Mouse (Mus musculus): ENCODE measurements around the gene Tmprss11f. TPM values are rescaled to one million over a fixed set of nuclear protein-coding genes. Genes with fewer than 3 reads are reported as not detected.
"Not testable (repeated sequence)": the region's sequence is repeated elsewhere in the genome, so short reads cannot be mapped to it uniquely, and the experiment has no call there.

Gene Tmprss11f
- polyA plus RNA-seq (2015; fragmentation: Nextera tagmentation; extraction: Ambion mirVana), result not detected in 2 replicates

DNA sequence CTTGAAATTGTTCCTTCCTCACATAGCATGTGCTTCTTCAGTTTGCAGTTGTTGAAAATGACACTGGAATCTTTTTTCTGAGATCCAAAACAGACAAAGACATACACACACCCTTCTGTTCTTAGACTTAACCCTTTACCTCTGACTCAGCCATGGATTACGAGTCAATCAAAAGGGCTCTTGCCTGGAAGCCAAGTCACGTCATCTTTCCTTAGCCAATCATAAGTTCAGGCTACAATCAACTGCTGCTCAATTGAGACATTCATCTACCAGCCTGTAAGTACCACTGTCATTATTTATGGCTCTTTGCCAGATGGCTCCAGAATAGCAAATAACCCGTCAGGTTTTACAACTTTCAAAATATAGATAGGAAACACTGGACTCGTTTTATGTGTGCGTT, at the start of gene Tmprss11f:
Tmprss11f (minus strand) TSS at position 101 of the 400 bp plus-strand sequence.
- no peaks in the 10 kb centered on the region for H3K36me3 ChIP-seq
- H3K9me3 ChIP-seq, result no peaks in the 10 kb centered on the region
- 84% methylated on average over 5 of the region's 5 CpGs for WGBS
- H3K27me3 ChIP-seq, result no peaks in the 10 kb centered on the region
- H3K4me3 ChIP-seq, result no peak within 1 kb of the TSS
- no peak within 1 kb of the TSS for H3K9ac ChIP-seq
- H3K4me1 ChIP-seq (replicated peaks), result no peaks in the 10 kb centered on the region
- H3K27ac ChIP-seq, result no peak within 1 kb of the TSS
- no peak for ATAC-seq (ENCODE audit: low FRiP score)
- H3K4me2 ChIP-seq, result no peak within 1 kb of the TSS

DNA sequence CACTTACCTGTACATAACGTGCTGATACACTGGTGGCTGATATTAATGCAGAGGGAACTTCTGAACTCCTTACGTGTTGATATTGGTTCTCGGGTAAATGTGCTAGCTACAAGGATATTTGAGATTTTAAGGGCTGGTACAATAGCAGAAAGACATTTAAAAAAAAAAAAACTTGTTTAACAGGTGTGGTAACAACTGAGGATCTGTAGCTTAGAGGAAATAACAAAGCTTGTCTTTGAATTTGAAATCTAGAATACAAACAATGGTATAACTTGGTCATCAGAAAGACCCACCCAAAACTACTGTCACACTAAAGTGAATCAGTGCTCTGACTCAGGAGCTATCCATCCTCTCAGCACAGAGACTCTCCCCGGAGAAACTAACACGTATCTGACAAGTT, 44.0 kb upstream of the Tmprss11f start, which contains the start of gene Tmprss11b:
Tmprss11b (minus strand) TSS at position 101 of the 400 bp plus-strand sequence.
- Histone ChIP-seq H3K27ac (no peak within 1 kb of the TSS), H3K36me3 (no peaks in the 10 kb centered on the region), H3K4me1 (replicated peaks) (no peaks in the 10 kb centered on the region), H3K9ac (no peak within 1 kb of the TSS), H3K4me3 (no peak within 1 kb of the TSS), H3K27me3 (no peaks in the 10 kb centered on the region), H3K4me2 (no peak within 1 kb of the TSS), H3K9me3 (no peaks in the 10 kb centered on the region)
- no peak for ATAC-seq (ENCODE audit: low FRiP score)
- WGBS, result 85% methylated on average over 5 of the region's 5 CpGs

DNA sequence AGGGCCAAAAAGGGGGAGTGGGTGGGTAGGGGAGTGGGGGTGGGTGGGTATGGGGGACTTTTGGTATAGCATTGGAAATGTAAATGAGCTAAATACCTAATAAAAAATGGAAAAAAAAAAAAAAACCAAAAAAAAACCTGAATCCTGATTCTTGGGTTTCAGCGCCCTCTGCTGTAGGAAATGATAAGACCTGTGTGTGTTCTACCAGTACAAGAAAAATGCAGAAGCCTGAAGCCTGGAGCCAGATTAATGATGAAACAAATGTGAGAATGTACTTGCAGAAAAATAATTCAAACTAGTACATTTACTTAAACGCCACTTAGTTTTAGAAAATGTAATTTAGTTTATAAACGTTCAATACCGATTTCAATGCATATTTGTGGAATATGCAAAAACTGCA, 17.0 kb upstream of the Tmprss11f start:
- H3K36me3 ChIP-seq; H3K9me3 ChIP-seq; H3K4me1 ChIP-seq (replicated peaks); H3K4me3 ChIP-seq; H3K27ac ChIP-seq; H3K27me3 ChIP-seq; H3K9ac ChIP-seq; H3K4me2 ChIP-seq; ATAC-seq (ENCODE audit: low FRiP score): not testable (repeated sequence)
- 30% methylated on average over 4 of the region's 4 CpGs for WGBS

DNA sequence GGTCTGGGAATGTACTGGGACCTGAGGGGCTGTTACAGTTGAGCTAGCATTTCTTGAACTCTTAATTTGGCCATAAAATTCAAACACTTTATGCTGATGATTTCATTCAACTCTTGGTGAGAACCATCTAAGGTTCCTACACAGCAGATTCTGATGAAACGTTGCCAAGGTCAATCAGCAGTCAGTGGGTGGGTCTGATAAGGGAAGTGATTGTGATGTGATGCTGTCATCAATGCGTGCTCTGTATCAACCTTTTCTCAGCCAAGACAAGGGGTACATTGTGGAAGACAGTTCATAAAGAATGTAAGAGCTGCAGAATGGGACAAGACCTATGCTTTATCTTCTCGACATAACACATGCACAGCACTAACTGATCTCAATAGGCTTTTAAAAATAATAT, 8.6 kb upstream of the Tmprss11f start:
- no peaks in the 10 kb centered on the region for H3K4me1 ChIP-seq (replicated peaks)
- ATAC-seq (ENCODE audit: low FRiP score), result no peak
- H3K27ac ChIP-seq, result no peak overlapping the region
- no peaks in the 10 kb centered on the region for H3K9me3 ChIP-seq
- H3K27me3 ChIP-seq, result no peaks in the 10 kb centered on the region
- H3K36me3 ChIP-seq, result no peaks in the 10 kb centered on the region
- H3K4me3 ChIP-seq, result no peak overlapping the region
- 73% methylated on average over 3 of the region's 3 CpGs for WGBS
- no peak overlapping the region for H3K4me2 ChIP-seq
- no peak overlapping the region for H3K9ac ChIP-seq

DNA sequence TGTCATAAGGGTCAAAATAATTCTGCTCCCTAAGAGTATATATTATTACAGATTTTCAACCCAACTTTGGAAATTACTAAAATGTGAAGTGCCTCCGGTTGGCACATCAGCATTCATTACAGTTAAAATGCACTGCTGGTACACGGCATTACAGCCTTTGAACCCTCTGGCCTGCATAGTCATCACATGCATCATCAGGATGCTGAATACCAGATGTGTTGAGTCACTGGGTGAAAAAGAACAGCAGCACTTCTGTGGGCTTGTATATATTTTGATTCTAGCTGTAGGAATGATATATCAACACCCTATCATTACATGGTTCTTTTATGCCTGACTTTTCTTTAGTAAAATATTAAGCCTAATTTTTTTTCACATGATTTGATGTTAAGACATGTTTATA, 1.5 kb downstream of the Tmprss11f start:
- Histone ChIP-seq H3K27ac (no peak overlapping the region), H3K4me2 (no peak overlapping the region), H3K9ac (no peak overlapping the region), H3K36me3 (no peaks in the 10 kb centered on the region), H3K4me1 (replicated peaks) (no peaks in the 10 kb centered on the region), H3K4me3 (no peak overlapping the region), H3K27me3 (no peaks in the 10 kb centered on the region), H3K9me3 (no peaks in the 10 kb centered on the region)
- ATAC-seq (ENCODE audit: low FRiP score), result no peak
- WGBS, result 83% methylated on average over 2 of the region's 2 CpGs

DNA sequence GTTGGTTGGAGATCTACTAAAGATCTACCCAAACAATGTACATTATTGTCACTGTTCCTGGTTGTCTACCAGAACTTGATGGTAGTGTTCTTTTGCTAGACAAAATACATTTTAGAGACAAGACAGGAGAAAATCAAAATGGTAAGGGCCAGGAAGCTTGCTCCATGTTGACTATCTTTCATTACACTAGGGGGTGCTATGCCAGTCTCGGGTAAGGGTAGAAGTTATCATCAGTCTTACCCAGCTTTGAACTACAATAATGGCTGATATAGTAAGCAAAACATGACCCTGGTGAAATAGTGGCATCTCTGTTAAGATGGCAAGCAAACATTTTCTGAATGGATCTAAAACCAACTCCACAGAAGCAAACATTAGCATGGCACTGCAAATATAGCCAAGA, 10.4 kb downstream of the Tmprss11f start:
- ATAC-seq (ENCODE audit: low FRiP score), result no peak
- H3K4me1 ChIP-seq (replicated peaks), result no peaks in the 10 kb centered on the region
- H3K9me3 ChIP-seq, result no peaks in the 10 kb centered on the region
- H3K36me3 ChIP-seq, result no peaks in the 10 kb centered on the region
- H3K27ac ChIP-seq, result no peak overlapping the region
- H3K27me3 ChIP-seq, result no peaks in the 10 kb centered on the region
- H3K4me3 ChIP-seq, result no peak overlapping the region
- 68% methylated on average over 1 of the region's 1 CpGs for WGBS
- no peak overlapping the region for H3K9ac ChIP-seq
- no peak overlapping the region for H3K4me2 ChIP-seq

DNA sequence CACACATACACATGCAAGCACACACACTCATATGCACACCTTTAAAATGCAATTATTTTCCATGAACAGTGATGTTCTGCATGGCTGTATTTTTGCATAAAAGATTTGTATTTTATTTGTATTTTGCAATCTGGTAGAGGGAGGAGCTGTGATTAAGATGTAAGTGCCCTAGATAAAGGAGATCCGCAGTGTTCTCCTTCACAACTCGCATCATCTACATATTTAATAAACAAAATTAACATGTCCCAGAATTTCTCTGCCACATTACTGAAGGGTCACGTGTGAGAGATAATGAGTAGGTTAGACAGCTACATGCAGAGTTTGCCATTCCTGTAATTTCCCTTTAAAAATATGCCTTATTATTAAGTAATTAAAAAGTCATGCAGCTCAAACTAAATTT, 46.3 kb downstream of the Tmprss11f start:
- Histone ChIP-seq H3K27me3 (no peaks in the 10 kb centered on the region), H3K4me2 (no peak overlapping the region), H3K36me3 (no peaks in the 10 kb centered on the region), H3K27ac (no peak overlapping the region), H3K9me3 (no peaks in the 10 kb centered on the region), H3K9ac (no peak overlapping the region), H3K4me1 (replicated peaks) (no peaks in the 10 kb centered on the region), H3K4me3 (no peak overlapping the region)
- WGBS, result 86% methylated on average over 3 of the region's 3 CpGs
- no peak for ATAC-seq (ENCODE audit: low FRiP score)

DNA sequence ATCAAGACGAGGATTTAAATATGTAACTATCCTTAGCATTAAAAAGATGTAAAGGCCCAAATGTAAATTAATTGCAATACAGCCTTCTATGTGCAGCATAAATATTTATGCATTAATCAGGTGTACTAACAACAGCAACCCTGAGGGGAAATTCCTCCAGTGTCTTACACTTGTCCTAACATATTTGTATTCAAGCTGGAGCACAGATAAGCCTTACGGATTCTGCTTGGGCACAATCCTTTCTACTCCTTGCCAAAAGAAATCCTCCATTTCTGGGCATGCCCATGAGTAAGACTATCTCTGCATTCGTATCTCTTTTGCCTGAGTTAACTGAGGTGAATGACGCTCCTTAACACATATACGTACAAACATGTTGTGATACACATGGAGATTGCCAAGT, 49.6 kb downstream of the Tmprss11f start:
- no peak overlapping the region for H3K9ac ChIP-seq
- H3K4me2 ChIP-seq, result no peak overlapping the region
- no peaks in the 10 kb centered on the region for H3K27me3 ChIP-seq
- H3K36me3 ChIP-seq, result no peaks in the 10 kb centered on the region
- 88% methylated on average over 5 of the region's 5 CpGs for WGBS
- ATAC-seq (ENCODE audit: low FRiP score), result no peak
- no peak overlapping the region for H3K27ac ChIP-seq
- H3K9me3 ChIP-seq, result no peaks in the 10 kb centered on the region
- no peaks in the 10 kb centered on the region for H3K4me1 ChIP-seq (replicated peaks)
- H3K4me3 ChIP-seq, result no peak overlapping the region

DNA sequence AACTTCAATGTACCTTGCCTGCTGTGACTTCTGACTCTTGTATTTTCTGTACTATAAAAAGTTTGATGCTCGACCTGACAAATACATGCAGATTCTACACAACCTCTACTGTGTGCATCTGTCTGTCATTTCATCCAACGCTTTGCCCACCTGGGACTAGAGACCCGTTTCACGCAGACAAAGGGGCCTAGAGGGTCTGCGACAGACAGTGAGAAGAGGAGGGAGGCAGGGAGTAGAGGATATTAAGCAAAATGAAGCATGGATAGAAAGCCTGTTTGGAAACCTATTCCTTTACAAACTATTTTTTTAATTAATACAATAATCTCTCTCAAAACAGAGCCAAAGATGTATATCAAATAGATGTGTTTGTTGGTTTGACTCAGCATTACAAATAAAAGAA, 50.2 kb downstream of the Tmprss11f start:
- Histone ChIP-seq H3K9me3 (no peaks in the 10 kb centered on the region), H3K4me1 (replicated peaks) (no peaks in the 10 kb centered on the region), H3K27me3 (no peaks in the 10 kb centered on the region), H3K36me3 (no peaks in the 10 kb centered on the region), H3K4me2 (no peak overlapping the region), H3K27ac (no peak overlapping the region), H3K4me3 (no peak overlapping the region), H3K9ac (no peak overlapping the region)
- 66% methylated on average over 5 of the region's 5 CpGs for WGBS
- no peak for ATAC-seq (ENCODE audit: low FRiP score)

DNA sequence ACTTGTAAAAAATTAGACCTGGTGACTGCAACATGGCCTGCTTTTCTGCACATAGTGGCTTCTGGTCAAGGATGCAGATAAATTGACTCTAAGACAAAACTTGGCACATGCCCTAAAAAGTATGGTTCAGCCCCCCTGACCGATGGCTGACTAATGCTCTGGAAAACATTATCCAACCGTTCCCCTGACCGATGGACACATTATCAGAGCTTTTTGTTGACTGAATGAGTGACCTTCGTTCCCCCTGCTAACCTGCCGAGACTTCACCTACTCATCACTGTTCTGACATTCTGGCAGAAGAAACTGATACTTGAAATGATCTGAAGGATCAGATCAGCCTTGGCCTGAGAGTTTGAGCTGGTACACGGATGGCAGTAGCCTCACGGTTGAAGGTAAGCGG, 53.5 kb downstream of the Tmprss11f start:
- H3K4me2 ChIP-seq; H3K27me3 ChIP-seq; ATAC-seq (ENCODE audit: low FRiP score); H3K36me3 ChIP-seq; H3K27ac ChIP-seq; H3K9me3 ChIP-seq; H3K9ac ChIP-seq; H3K4me3 ChIP-seq; H3K4me1 ChIP-seq (replicated peaks): not testable (repeated sequence)
- 93% methylated on average over 8 of the region's 8 CpGs for WGBS

DNA sequence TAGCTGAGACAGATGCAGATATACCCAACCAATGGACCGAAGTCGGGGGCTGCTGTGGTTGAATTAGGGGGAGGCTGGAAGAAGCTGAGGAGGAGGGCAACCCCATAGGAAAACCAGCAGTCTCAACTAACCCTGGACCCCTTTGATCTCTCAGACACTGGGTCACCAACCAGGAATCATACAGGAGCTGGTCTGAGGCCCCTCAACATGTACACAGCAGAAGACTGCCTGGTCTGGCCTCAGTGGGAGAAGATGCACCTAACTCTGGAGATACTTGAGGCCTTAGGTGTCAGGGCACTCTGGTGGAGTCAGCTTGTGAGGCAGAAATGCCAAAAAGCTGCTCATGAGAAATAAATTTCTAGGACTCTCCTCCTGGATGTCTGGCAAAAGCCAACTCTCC, 85.5 kb downstream of the Tmprss11f start:
- Histone ChIP-seq H3K27me3 (no peaks in the 10 kb centered on the region), H3K27ac (no peak overlapping the region), H3K4me2 (no peak overlapping the region), H3K9me3 (no peaks in the 10 kb centered on the region), H3K36me3 (no peaks in the 10 kb centered on the region), H3K9ac (no peak overlapping the region), H3K4me1 (replicated peaks) (no peaks in the 10 kb centered on the region), H3K4me3 (no peak overlapping the region)
- WGBS, result 98% methylated on average over 2 of the region's 2 CpGs
- no peak for ATAC-seq (ENCODE audit: low FRiP score)

DNA sequence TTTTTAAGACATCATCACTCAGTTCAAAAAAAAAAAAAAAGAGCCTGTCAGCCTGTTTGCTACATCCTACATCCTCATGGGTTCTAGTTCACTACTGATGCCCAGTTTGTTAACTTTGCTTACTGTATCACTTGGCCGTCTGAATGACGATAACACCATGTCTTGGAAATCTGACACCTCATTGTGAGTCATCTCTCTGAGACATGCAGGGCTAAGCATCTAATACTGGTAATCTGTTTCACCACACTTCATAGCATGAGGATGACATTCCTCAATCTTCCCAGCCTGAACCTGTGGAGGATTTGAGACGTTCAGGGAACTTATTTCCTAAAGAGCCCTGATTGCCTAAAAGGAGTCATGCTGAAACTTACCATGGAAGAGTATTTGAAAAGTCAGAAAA, 91.6 kb downstream of the Tmprss11f start:
- Histone ChIP-seq H3K27ac (no peak overlapping the region), H3K9me3 (no peaks in the 10 kb centered on the region), H3K9ac (no peak overlapping the region), H3K4me3 (no peak overlapping the region), H3K4me1 (replicated peaks) (no peaks in the 10 kb centered on the region), H3K27me3 (no peaks in the 10 kb centered on the region), H3K4me2 (no peak overlapping the region), H3K36me3 (no peaks in the 10 kb centered on the region)
- 90% methylated on average over 3 of the region's 3 CpGs for WGBS
- no peak for ATAC-seq (ENCODE audit: low FRiP score)

DNA sequence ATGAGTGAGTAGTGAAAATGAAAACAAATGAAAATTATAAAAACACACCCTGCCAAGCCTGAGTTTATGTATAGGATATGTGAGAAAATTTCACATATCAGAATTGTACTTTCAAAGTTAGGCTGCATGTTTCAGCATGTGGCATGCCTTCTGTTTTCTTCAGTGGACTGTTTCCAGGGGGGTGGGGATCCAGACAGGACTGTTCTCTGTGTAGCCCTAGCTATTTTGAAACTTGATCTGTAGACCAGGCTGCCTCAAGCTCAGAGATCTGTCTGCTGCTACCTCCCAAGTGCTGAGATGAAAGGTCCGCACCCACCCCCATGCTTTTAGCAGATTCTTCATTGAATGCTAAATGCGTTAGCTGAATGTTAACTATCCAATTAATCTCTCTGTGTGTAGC, 103.5 kb downstream of the Tmprss11f start:
- no peaks in the 10 kb centered on the region for H3K9me3 ChIP-seq
- H3K4me3 ChIP-seq, result no peak overlapping the region
- H3K4me1 ChIP-seq (replicated peaks), result no peaks in the 10 kb centered on the region
- no peak for ATAC-seq (ENCODE audit: low FRiP score)
- no peaks in the 10 kb centered on the region for H3K36me3 ChIP-seq
- no peaks in the 10 kb centered on the region for H3K27me3 ChIP-seq
- no peak overlapping the region for H3K9ac ChIP-seq
- H3K4me2 ChIP-seq, result no peak overlapping the region
- no peak overlapping the region for H3K27ac ChIP-seq
- 78% methylated on average over 2 of the region's 2 CpGs for whole genome bisulfite sequencing

DNA sequence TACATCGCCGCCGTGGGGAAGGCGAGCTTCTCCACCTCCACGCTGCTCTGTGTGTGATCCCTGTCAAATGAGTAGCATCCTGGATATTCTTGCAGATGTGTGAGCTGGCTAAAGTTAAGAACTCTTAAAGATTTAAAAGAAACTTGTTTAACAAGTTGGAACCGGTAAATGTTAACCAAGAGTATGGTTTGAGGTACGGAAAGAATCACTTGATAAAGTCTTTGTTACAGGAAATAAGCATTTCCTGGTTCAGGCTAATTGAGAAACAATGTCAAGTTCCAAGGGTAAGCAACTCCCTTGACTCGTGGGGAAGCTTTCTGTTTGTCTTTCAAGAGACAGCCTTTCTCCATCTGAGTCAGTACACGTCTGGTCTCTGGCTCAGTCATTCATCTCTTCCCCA, 113.7 kb downstream of the Tmprss11f start, which contains the start of gene Tmprss11g:
Tmprss11g (minus strand) TSS at position 101 of the 400 bp plus-strand sequence.
- 85% methylated on average over 9 of the region's 9 CpGs for WGBS
- Histone ChIP-seq H3K9ac (no peak within 1 kb of the TSS), H3K4me1 (replicated peaks) (no peaks in the 10 kb centered on the region), H3K4me3 (no peak within 1 kb of the TSS), H3K27ac (no peak within 1 kb of the TSS), H3K4me2 (no peak within 1 kb of the TSS), H3K9me3 (no peaks in the 10 kb centered on the region), H3K36me3 (no peaks in the 10 kb centered on the region), H3K27me3 (no peaks in the 10 kb centered on the region)
- no peak for ATAC-seq (ENCODE audit: low FRiP score)

Data from hindbrain, embryonic 13.5 days (tissue).